8 mouse cellular contexts compared by ENCODE assay signal in the genomic region with DNA sequence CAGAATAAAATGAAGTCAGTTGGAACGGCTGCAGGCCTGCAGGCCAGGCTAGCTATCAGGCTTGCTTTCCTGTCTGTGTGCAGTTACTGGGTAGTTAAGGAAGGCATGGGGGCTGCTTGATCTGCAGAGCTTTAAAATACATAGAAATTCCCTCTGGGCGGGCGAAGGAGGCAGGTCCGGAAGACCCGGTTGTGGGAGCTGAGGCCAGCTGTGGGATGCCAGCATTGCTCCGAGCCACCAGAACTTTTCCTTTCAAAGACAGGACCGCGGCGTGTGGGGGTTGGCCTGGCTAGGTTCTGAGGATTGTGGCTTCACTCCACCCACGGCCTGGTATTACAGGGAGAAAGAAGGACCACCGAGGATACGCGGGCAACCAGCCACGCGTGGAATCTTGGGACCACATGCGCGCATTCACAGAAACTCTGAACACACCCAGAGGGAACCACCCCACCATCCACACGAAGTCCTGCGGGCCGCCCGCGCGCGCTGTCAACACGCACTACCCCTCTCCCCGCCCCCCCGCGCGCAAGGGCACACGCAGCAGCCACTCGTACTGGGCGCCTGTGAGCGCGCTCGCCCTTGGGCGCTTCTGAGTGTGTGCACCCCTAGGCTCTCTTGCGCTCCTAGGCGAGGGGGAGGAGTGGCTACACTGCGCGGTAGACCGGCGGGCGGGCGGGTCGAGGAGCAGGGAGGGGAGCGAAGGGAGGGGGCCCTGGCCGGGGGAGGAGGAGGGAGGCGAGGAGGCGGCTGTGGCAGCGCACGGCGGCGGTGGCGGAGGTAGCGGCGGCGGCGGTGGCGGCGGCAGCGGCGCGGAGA. TPM values are rescaled to one million over a fixed set of nuclear protein-coding genes. Genes with fewer than 3 reads are reported as not detected.
A peak's percentile ranks its signal among the peaks of the same experiment; 100 is the strongest.
DNase-seq lines count a peak whose midpoint lies in the region; ATAC-seq and TF ChIP-seq lines count a peak whose summit lies in the region.

A gene (plus strand): TSS at position 600 of the 816 bp plus-strand sequence.

- H3K27ac ChIP-seq in forebrain, postnatal 0 days (ENCODE audit: low read depth, low read length) = peak within 1 kb of the TSS; percentile 72
- peak within 1 kb of the TSS; percentile 87 for H3K27ac ChIP-seq in hindbrain, embryonic 16.5 days (ENCODE audit: low read depth, low read length)

- H3K4me3 ChIP-seq in forebrain, postnatal 0 days (ENCODE audit: low read depth, low read length) = peak within 1 kb of the TSS; percentile 66
- peak within 1 kb of the TSS; percentile 80 for H3K4me3 ChIP-seq in hindbrain, embryonic 16.5 days (ENCODE audit: low read length)

- ATAC-seq in forebrain, postnatal 0 days = peak; percentile 90
- peak; percentile 87 for ATAC-seq in hindbrain, embryonic 16.5 days

- H3K9ac ChIP-seq in forebrain, postnatal 0 days = peak within 1 kb of the TSS; percentile 76
- H3K9ac ChIP-seq in hindbrain, embryonic 16.5 days (ENCODE audit: low read depth, low read length) = peak within 1 kb of the TSS; percentile 91

- H3K36me3 ChIP-seq in forebrain, postnatal 0 days (ENCODE audit: insufficient read depth) = no peaks in the 10 kb centered on the region
- no peaks in the 10 kb centered on the region for H3K36me3 ChIP-seq in hindbrain, embryonic 16.5 days (ENCODE audit: control insufficient read depth, insufficient read depth, low read length)

- no peaks in the 10 kb centered on the region; the same call in 1 of the 2 replicates for H3K27me3 ChIP-seq in forebrain, postnatal 0 days (ENCODE audit: insufficient read depth, low read length)
- H3K27me3 ChIP-seq in hindbrain, embryonic 16.5 days (replicated peaks; ENCODE audit: control insufficient read depth, insufficient read depth, low read length) = no peaks in the 10 kb centered on the region

- DNase-seq in ES-CJ7 (ENCODE audit: low read depth, low spot score) = peak; percentile 27
- peak; percentile 49 for DNase-seq in cerebellum, adult 11 months
- peak; percentile 71 for DNase-seq in forebrain, postnatal 0 days
- peak; percentile 58 to 72 for DNase-seq in left cerebral cortex, adult 18-20 months (ENCODE audit: low spot score in 2 of 2)
- DNase-seq in lung, postnatal 36 days = peak; percentile 56
- DNase-seq in retina, postnatal 1 day = peak; percentile 91
- peak; percentile 54 for DNase-seq in urinary bladder, postnatal 14 days (ENCODE audit: low spot score)

- H3K4me2 ChIP-seq in forebrain, postnatal 0 days (ENCODE audit: low read depth) = peak within 1 kb of the TSS; percentile 85
- peak within 1 kb of the TSS; percentile 90 for H3K4me2 ChIP-seq in hindbrain, embryonic 16.5 days (ENCODE audit: low read length)

- H3K4me1 ChIP-seq in forebrain, postnatal 0 days (ENCODE audit: insufficient read depth) = peaks cover 5% of the 10 kb centered on the region; the same call in 1 of the 2 replicates
- peaks cover 22% of the 10 kb centered on the region for H3K4me1 ChIP-seq in hindbrain, embryonic 16.5 days (ENCODE audit: control insufficient read depth, insufficient read depth, low read depth, low read length)

- WGBS in forebrain, postnatal 0 days = 2% methylated on average over 57 of the region's 63 CpGs
- under 1% methylated on average over 46 of the region's 63 CpGs for WGBS in hindbrain, embryonic 16.5 days

- no peaks in the 10 kb centered on the region for H3K9me3 ChIP-seq in forebrain, postnatal 0 days (ENCODE audit: low read length)
- no peaks in the 10 kb centered on the region for H3K9me3 ChIP-seq in hindbrain, embryonic 16.5 days (ENCODE audit: control insufficient read depth, low read length)

- TF ChIP-seq CTCF in forebrain, postnatal 0 days (IDR thresholded peaks at IDR 0.05; ENCODE audit: low read depth) = no peak; the same call in 1 of the 2 replicates

RNA-seq across cellular contexts. Expression of the gene that starts here (rescaled TPM):
- 78.8 and 79.0 TPM in 2 replicates for total RNA-seq in forebrain, postnatal 0 days (2014; rRNA removed)
- 43.4 and 54.1 TPM in 2 replicates for polyA plus RNA-seq in forebrain, postnatal 0 days (2015; fragmentation: Nextera tagmentation; extraction: Ambion mirVana)
- polyA plus RNA-seq in hindbrain, embryonic 16.5 days (2015; fragmentation: Nextera tagmentation; extraction: Ambion mirVana) = 89.3 and 91.0 TPM in 2 replicates
- total RNA-seq in left cerebral cortex, adult 18-20 months (2021) = 100 to 1,000 TPM; 181 to 227 TPM

Comparison
In these comparisons a context has a peak if more than half of its experiments do, and no peak if none do; other contexts are left out.
1. Peak in every context shown above with its lines: DNase-seq, ATAC-seq, H3K4me3 ChIP-seq and H3K27ac ChIP-seq.
2. DNase-seq: peak in every context shown above with its lines; median percentile 91 in retina, postnatal 1 day; 71 in forebrain, postnatal 0 days; 65 in left cerebral cortex, adult 18-20 months; 56 in lung, postnatal 36 days; 54 in urinary bladder, postnatal 14 days; 49 in cerebellum, adult 11 months; 27 in ES-CJ7.